Mouse (Mus musculus): ENCODE measurements at regions not wholly inside any gene's neighbourhood (a gene's known extent, or its start where the extent isn't known, plus 50 kb on each side); places are given as distances from the start of the nearest gene placed in this dataset.
"Not testable (repeated sequence)": the region's sequence is repeated elsewhere in the genome, so short reads cannot be mapped to it uniquely, and the experiment has no call there.

DNA sequence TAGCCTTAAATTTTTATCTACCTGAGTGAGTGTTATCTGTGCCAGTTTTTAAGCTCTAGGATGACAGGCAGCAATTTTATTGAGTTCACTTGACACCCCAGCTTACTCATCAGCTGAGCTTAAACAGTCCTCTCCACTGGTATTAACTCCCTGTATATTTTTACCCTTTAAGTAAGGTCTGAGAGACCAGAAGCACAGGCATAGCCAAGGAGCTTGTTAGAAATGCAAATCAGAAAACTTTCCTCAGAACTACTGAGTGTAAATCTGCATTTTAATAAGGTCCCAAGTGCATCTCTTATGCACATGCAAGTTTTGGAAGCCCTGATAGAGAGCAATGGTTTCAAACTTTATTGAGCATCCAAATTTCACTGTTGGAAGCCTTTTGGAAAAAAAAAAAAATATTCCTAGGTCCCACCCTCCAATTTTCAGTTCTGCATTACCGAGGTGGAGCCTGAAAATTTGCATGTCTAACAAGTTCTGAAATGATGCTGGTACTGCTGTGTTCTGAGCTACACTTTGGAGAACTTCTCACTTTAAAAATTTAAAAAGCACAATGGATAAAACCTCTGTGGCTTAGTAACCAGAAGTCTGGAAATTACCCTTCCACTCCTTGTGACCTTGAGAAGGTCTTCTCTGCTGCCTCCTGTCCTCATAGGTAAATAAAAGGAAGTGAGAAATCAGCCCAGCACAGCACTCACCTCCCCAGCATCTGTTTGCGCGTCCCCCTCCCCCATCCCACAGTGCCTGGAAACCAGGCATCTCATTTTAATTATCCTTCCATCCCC is 226.0 kb downstream of the Cd47 start:
- no peaks in the 10 kb centered on the region for H3K36me3 ChIP-seq
- no peaks in the 10 kb centered on the region for H3K27me3 ChIP-seq (ENCODE audit: low read depth, poor library complexity, severe bottlenecking)
- H3K4me3 ChIP-seq, result no peak overlapping the region
- peaks cover 16% of the 10 kb centered on the region for H3K4me1 ChIP-seq
- H3K27ac ChIP-seq (replicated peaks), result no peak overlapping the region
- WGBS, result 22% methylated on average over 3 of the region's 3 CpGs
- H3K9me3 ChIP-seq (replicated peaks), result no peaks in the 10 kb centered on the region
- no peak for DNase-seq (ENCODE audit: low spot score)

DNA sequence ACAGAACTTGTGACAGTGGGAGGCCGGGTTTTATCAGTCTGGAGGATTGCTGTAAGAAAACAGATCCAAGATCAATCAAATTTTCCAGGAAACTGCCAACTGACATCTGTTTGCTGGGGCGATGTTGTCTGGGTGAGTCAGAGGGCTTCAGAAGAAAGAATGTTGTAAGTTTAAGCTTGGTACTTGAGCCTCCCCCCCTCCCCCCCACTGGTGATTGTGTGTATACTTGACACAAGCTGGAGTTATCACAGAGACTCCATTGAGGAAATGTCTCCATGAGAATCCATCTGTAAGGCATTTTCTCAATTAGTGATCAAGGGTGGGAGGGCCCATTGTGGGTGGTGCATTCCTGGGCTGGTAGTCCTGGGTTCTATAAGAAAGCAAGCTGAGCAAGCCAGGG is 226.9 kb downstream of the Cd47 start:
- Histone ChIP-seq H3K27ac (replicated peaks) (no peak overlapping the region), H3K4me1 (peaks cover 18% of the 10 kb centered on the region), H3K9me3 (replicated peaks) (no peaks in the 10 kb centered on the region), H3K27me3 (ENCODE audit: low read depth, poor library complexity, severe bottlenecking) (no peaks in the 10 kb centered on the region), H3K36me3 (no peaks in the 10 kb centered on the region), H3K4me3 (no peak overlapping the region)
- no peak for DNase-seq (ENCODE audit: low spot score)
- WGBS, result 52% methylated on average over 2 of the region's 2 CpGs

DNA sequence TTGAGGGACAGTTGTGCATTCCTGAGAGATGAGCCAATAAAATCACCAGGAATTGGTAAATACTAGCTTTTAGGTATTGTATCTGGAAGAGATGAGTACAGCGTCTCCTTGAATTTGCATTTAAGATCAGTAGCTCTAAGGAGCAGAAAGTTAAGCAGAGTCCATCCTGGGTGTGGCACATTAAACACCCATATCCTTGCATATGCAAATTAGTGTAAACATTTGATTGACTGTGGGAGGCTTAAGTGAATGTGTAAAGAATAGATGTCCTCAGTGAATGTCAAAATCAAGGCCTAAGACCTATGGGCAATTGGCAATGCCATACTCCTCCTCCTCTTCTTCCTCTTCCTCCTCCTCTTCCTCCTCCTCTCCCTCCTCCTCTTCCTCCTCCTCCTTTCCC is 229.4 kb downstream of the Cd47 start:
- WGBS, result 90% methylated on average over 1 of the region's 1 CpGs
- Histone ChIP-seq H3K9me3 (replicated peaks) (no peaks in the 10 kb centered on the region), H3K27me3 (ENCODE audit: low read depth, poor library complexity, severe bottlenecking) (no peaks in the 10 kb centered on the region), H3K4me3 (no peak overlapping the region), H3K27ac (replicated peaks) (no peak overlapping the region), H3K4me1 (peaks cover 19% of the 10 kb centered on the region), H3K36me3 (no peaks in the 10 kb centered on the region)
- DNase-seq (ENCODE audit: low spot score), result no peak

DNA sequence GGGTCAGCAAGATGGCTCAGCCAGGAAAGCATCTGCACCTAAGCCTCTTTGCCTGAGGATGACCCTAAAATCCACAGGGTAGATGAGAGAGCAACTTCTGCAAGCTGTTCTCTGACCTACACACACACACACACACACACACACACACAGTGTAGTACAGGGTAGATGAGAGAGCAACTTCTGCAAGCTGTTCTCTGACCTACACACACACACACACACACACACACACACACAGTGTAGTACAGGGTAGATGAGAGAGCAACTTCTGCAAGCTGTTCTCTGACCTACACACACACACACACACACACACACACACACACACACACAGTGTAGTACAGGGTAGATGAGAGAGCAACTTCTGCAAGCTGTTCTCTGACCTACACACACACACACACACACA is 230.0 kb downstream of the Cd47 start:
- not testable (repeated sequence) for H3K27ac ChIP-seq (replicated peaks); DNase-seq (ENCODE audit: low spot score); H3K4me3 ChIP-seq; H3K27me3 ChIP-seq (ENCODE audit: low read depth, poor library complexity, severe bottlenecking); H3K9me3 ChIP-seq (replicated peaks); H3K36me3 ChIP-seq
- H3K4me1 ChIP-seq, result peaks cover 19% of the 10 kb centered on the region

DNA sequence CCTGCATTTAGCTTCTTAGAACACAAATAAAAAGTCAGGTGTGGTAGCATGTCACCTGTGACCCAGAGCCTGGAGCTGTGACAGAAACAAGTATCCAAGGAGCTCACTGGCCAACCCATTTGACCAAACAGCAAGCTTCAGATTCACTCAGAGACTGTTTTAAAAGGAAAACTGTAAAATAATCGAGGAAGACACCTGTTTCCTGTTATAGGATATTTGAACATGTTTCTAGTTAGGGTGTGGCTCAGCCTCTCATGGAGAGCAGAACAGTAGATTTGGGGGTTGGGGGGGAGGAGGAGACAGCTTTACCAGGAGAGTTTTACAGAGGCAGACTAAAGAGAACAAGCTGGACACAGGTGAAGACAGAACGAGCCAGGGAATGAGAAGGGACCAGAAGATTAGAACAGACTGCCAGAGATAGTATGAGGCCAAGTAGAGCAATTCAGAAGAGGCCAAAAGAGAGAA is 230.6 kb downstream of the Cd47 start:
- H3K4me1 ChIP-seq, result peaks cover 22% of the 10 kb centered on the region
- DNase-seq (ENCODE audit: low spot score), result no peak
- H3K9me3 ChIP-seq (replicated peaks), result no peaks in the 10 kb centered on the region
- no peaks in the 10 kb centered on the region for H3K36me3 ChIP-seq
- H3K27ac ChIP-seq (replicated peaks), result no peak overlapping the region
- no peak overlapping the region for H3K4me3 ChIP-seq
- WGBS, result 78% methylated on average over 2 of the region's 2 CpGs
- H3K27me3 ChIP-seq (ENCODE audit: low read depth, poor library complexity, severe bottlenecking), result no peaks in the 10 kb centered on the region

DNA sequence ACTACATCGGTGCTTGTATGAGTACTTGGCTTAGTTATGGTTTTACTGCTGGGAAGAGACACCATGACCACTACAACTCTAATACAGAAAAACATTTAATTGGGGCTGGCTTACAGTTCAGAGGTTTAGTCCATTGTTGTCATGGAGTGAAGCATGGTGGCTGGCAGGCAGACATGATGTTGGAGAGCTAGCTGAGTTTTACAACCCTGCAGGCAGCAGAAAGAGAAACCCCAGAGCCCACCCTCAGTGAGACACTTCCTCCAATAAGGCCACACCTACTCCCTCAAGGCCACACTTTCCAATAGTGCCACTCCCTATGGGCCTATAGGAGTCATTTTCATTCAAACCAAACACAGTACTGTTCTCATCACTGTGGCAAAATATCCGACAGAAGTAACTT is 232.5 kb downstream of the Cd47 start:
- H3K36me3 ChIP-seq, result no peaks in the 10 kb centered on the region
- 95% methylated on average over 2 of the region's 2 CpGs for WGBS
- H3K27ac ChIP-seq (replicated peaks), result no peak overlapping the region
- H3K4me3 ChIP-seq, result no peak overlapping the region
- no peak for DNase-seq (ENCODE audit: low spot score)
- no peaks in the 10 kb centered on the region for H3K27me3 ChIP-seq (ENCODE audit: low read depth, poor library complexity, severe bottlenecking)
- peaks cover 11% of the 10 kb centered on the region for H3K4me1 ChIP-seq
- no peaks in the 10 kb centered on the region for H3K9me3 ChIP-seq (replicated peaks)

DNA sequence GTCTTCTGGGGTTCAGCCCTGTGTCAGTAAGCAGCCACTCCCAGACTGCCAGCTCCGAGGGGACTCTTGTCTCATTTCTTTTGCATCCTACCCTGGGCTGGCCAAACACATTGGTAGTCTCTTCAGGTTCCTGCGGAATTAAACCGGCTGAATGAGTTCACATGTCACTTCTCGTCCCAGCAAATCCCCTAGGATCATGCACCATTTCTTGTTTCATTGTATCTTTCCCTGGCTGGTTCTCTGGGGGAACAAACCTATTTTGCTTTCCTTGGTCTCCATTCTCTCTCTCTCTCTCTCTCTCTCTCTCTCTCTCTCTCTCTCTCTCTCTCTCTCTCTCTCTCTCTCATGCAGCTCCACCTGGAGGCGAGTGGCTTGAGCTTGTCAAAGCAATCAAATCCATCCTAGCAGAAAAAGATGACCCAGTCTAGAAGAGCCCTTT is 236.0 kb downstream of the Cd47 start:
- Histone ChIP-seq H3K4me3 (no peak overlapping the region), H3K9me3 (replicated peaks) (no peaks in the 10 kb centered on the region), H3K27me3 (ENCODE audit: low read depth, poor library complexity, severe bottlenecking) (no peaks in the 10 kb centered on the region), H3K36me3 (no peaks in the 10 kb centered on the region), H3K27ac (replicated peaks) (no peak overlapping the region), H3K4me1 (peaks cover 11% of the 10 kb centered on the region)
- no peak for DNase-seq (ENCODE audit: low spot score)
- WGBS, result 46% methylated on average over 5 of the region's 5 CpGs

DNA sequence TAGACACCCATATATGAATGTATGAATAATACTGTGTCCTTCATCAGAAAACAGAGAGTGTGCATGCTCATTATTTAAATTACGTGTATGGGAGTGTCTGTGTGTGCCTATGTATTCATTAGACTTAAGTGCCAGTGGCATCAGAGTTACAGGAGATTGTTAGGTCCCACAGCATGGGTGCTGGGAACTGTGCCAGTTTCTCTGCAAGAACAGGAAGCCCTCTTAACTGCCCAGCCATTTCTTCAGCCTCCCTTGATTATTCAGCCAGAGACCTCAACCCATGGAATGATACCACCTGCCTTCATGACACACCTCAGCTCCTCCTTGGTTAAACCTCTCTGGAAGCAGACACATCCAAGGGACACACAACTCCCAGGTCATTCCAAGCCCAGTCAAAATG is 243.8 kb downstream of the Cd47 start:
- DNase-seq (ENCODE audit: low spot score), result no peak

DNA sequence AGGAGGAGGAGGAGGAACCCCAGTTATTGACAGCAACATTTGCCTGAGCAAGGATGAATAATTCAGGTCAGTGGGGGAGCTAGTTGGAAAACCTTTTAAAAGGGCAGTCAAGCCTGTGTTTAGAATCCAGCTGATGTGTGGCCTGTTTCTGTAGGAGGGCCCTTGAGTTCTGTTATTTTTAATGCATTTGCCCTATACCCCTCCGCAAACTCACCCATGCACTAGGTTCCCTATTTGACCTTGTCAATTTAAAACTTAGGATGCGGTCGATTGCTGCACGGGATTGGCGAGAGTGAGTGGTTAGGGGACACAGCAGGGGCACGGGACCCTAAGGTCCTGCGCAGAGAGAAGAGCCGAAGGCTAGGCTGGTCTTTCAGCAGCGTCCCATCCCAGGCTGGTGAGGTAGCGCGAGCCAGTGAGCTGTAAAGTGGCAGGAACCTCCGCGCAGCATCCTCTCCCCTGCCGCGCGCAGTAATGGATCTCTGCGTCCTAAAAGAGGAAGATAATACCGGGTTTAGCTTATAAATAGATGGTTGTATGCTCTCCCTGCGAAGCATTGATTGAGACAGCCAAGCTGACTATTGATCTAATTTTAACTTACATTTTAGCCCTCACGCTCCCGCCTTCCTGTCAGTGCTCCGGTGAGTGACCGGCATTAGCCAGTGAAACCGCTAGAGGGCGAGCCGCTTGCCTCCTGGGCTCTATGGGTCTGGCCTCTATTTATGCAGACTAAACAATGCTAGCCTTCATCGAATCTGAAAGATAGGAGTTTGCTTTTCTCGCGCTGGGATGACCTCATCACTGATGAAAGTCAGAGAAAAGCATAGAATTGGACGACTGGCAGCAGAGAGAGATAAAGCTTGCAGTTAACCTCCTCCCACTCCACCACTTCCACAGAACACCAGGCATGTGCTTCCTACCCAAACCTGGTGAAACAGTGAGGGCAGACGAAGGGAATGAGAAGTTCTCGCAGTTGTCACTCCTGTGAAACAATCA is 245.5 kb downstream of the Cd47 start:
- peak; percentile 82 for DNase-seq (ENCODE audit: low spot score)
- 7% methylated on average over 32 of the region's 32 CpGs for WGBS
- no peaks in the 10 kb centered on the region for H3K9me3 ChIP-seq (replicated peaks)
- H3K4me1 ChIP-seq, result 0 out of 2 replicates have a peak, but pooled peaks cover 6% of the 10 kb centered on the region
- 0 out of 2 replicates have a peak overlapping the region, but pooled peaks have one; percentile 4 for H3K27ac ChIP-seq (replicated peaks)
- H3K4me3 ChIP-seq, result peak overlapping the region; percentile 53
- no peaks in the 10 kb centered on the region for H3K27me3 ChIP-seq (ENCODE audit: low read depth, poor library complexity, severe bottlenecking)
- H3K36me3 ChIP-seq, result no peaks in the 10 kb centered on the region

More for the DNA sequence above, 243.8 kb downstream of the Cd47 start:
- 83% methylated on average over 1 of the region's 1 CpGs for WGBS
- Histone ChIP-seq H3K4me3 (no peak overlapping the region), H3K9me3 (replicated peaks) (no peaks in the 10 kb centered on the region), H3K27ac (replicated peaks) (no peak overlapping the region), H3K36me3 (no peaks in the 10 kb centered on the region), H3K27me3 (ENCODE audit: low read depth, poor library complexity, severe bottlenecking) (no peaks in the 10 kb centered on the region), H3K4me1 (0 out of 2 replicates have a peak, but pooled peaks cover 6% of the 10 kb centered on the region)

DNA sequence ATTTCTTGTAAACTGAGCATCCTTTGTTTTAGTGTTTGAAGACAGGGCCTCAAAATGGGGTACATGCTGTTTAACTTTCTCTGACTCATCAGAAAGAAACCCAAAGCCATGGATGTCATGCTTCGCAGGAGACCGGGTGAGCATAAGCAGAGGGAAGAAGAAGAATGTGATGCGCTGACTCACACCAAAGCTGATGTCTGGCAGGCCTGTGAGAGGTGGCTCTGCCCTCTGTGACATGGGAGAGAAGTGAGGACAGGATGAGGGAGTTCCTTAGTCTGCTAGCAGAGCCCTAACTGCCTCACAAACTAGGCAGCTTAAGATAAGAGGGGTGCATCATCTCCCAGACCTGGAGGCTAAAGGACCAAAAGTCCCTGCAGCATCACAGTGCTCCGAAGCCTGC is 263.2 kb downstream of the Cd47 start:
- DNase-seq (ENCODE audit: low spot score), result no peak
- no peaks in the 10 kb centered on the region for H3K4me1 ChIP-seq
- no peaks in the 10 kb centered on the region for H3K36me3 ChIP-seq
- 88% methylated on average over 4 of the region's 4 CpGs for WGBS
- no peak overlapping the region for H3K27ac ChIP-seq (replicated peaks)
- no peaks in the 10 kb centered on the region for H3K9me3 ChIP-seq (replicated peaks)
- H3K27me3 ChIP-seq (ENCODE audit: low read depth, poor library complexity, severe bottlenecking), result no peaks in the 10 kb centered on the region
- H3K4me3 ChIP-seq, result no peak overlapping the region

DNA sequence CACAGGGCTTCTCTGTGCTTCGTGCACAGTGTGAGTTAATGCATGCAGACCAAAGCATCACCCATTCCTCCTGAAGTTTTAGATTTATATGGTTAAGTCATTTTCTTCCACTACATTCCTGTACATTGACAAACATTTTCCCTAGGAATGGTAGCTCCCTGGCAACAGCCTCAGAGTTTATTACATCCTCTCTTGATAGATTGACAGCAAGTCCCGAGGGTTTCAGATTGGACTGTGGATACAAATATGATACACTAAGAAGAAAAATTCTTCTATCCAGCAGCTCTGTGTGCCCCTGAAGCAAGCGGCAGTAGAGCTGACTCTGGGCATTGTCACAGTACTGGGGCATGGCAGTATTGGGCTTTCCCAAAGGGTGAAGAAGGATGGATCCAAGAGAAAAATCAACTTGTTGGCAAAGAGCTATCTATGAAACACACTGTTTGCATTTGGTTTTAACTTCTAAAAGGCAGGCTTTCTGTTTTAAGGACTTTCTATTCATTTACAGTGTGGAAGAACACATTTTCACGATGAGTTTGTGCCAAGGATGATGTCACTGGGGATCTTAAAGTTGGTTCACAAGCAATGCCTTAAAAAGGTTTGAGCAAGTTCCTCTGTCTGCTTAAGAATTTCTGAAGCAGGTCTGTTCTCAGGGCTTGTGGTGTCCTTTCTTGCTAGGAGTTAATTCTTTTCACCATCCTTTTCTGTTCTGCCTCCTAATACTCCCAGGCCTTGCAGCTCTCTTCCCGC is 265.2 kb downstream of the Cd47 start:
- H3K9me3 ChIP-seq (replicated peaks), result no peaks in the 10 kb centered on the region
- WGBS, result 84% methylated on average over 5 of the region's 5 CpGs
- H3K4me3 ChIP-seq, result no peak overlapping the region
- H3K27me3 ChIP-seq (ENCODE audit: low read depth, poor library complexity, severe bottlenecking), result no peaks in the 10 kb centered on the region
- H3K4me1 ChIP-seq, result no peaks in the 10 kb centered on the region
- H3K36me3 ChIP-seq, result no peaks in the 10 kb centered on the region
- H3K27ac ChIP-seq (replicated peaks), result no peak overlapping the region
- DNase-seq (ENCODE audit: low spot score), result no peak

DNA sequence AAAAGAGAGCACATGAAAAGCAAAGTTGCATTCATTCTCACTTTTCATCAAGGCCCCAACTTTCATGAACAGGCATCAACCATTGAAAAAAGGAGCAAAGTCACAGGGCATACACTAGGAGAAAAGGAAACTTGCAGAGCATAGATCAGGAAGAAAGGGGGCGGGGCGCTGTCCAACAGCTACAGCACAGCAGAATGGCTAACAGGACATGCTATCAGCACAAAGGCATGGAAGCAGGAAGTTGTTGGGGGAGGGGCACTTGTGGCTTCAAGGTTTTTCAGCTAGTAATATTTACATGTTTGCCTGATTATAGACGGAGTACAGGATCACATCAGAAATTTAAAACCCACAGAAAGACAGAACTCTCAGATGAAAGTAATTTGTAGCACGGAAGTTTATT is 268.7 kb downstream of the Cd47 start:
- no peaks in the 10 kb centered on the region for H3K36me3 ChIP-seq
- H3K4me1 ChIP-seq, result peaks cover 10% of the 10 kb centered on the region
- H3K9me3 ChIP-seq (replicated peaks), result no peaks in the 10 kb centered on the region
- no peaks in the 10 kb centered on the region for H3K27me3 ChIP-seq (ENCODE audit: low read depth, poor library complexity, severe bottlenecking)
- WGBS, result 85% methylated on average over 4 of the region's 4 CpGs
- DNase-seq (ENCODE audit: low spot score), result no peak
- no peak overlapping the region for H3K27ac ChIP-seq (replicated peaks)
- no peak overlapping the region for H3K4me3 ChIP-seq

All from midbrain, embryonic 10.5 days (tissue).